Mouse (Mus musculus) midbrain, embryonic 11.5 days (tissue): ENCODE measurements around the gene Nfkb1. TPM values are rescaled to one million over a fixed set of nuclear protein-coding genes. Genes with fewer than 3 reads are reported as not detected.

ENCODE experiments used
- ATAC-seq: fragments of 200-750 bp; cut with Nextera tagmentation; 2 replicates; pipeline ENCODE4 v1.8.0; 2017; ENCODE audit warnings: moderate TSS enrichment, moderate library complexity; ENCODE audit not compliant: low FRiP score
- DNase-seq: peaks from one replicate; pipeline ENCODE4 v3.0.0; 2015; ENCODE audit warnings: low spot score; ENCODE audit errors: missing footprints
- H3K27ac ChIP-seq: fragments of 300-500 bp; sonication (generic); 2 replicates; pipeline ENCODE4 v1.5.1; 2014; ENCODE audit warnings: low read depth, low read length
- H3K27me3 ChIP-seq: fragments of 300-500 bp; sonication (generic); 2 replicates; pipeline ENCODE4 v1.6.1; 2014; ENCODE audit warnings: mild to moderate bottlenecking, low read length, moderate library complexity, mixed read lengths; ENCODE audit not compliant: control insufficient read depth, insufficient read depth
- H3K36me3 ChIP-seq: fragments of 300-500 bp; sonication (generic); 2 replicates; pipeline ENCODE4 v1.6.1; 2014; ENCODE audit warnings: mild to moderate bottlenecking, low read length, moderate library complexity, mixed read lengths; ENCODE audit not compliant: control insufficient read depth, insufficient read depth
- H3K4me1 ChIP-seq: fragments of 300-500 bp; sonication (generic); 2 replicates; pipeline ENCODE4 v1.6.1; 2014; ENCODE audit warnings: low read length; ENCODE audit not compliant: control insufficient read depth, insufficient read depth
- H3K4me2 ChIP-seq: fragments of 300-500 bp; sonication (generic); 2 replicates; pipeline ENCODE4 v1.6.1; 2014; ENCODE audit warnings: mild to moderate bottlenecking, moderate library complexity
- H3K4me3 ChIP-seq: fragments of 300-500 bp; sonication (generic); 2 replicates; pipeline ENCODE4 v1.5.1; 2014; ENCODE audit warnings: low read depth, low read length
- H3K9ac ChIP-seq: fragments of 300-500 bp; sonication (generic); 2 replicates; pipeline ENCODE4 v1.6.1; 2014; ENCODE audit warnings: low read length
- H3K9me3 ChIP-seq: fragments of 300-500 bp; sonication (generic); 2 replicates; pipeline ENCODE4 v1.6.1; 2016; ENCODE audit warnings: low read length; ENCODE audit not compliant: control insufficient read depth
- WGBS: fragments of 180-500 bp; shearing (Covaris S2); extraction: QIAGEN DNeasy Blood & Tissue Kit; methylation state at CpG from one replicate; pipeline ENCODE4 v1.1.7; 2014; 5-methylcytosine and 5-hydroxymethylcytosine counted together
- polyA plus RNA-seq: library from polyadenylated mRNA; unstranded; fragments of >200 nt; fragmentation: Nextera tagmentation; extraction: Ambion mirVana; gene quantifications from 2 replicates; pipeline ENCODE4 v1.2.1, GENCODE M21; 2014

The Nfkb1 gene
- polyA plus RNA-seq, 1 experiment from 2014 or later = 10.8 TPM

DNA sequence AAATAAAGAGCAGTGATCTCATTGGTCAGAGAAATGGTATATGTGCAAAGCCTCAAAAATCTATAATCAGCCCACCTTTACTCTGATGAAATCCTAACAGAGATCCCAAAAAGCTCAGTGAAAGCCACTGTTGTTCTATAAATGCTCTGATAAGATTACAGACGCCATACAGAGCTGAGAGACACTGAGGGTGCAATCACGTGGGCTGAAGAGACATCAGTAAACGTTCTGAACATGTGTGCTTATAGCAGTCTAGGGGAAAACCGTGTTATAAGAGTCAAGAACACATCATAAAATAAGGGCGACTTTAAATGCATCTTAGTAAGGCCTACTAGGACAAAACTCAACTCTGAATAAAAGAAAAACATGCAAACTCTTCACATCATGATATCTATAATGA lies 14.3 kb downstream of the Nfkb1 start:
- no peak for ATAC-seq
- Histone ChIP-seq H3K4me3 (no peak overlapping the region), H3K9me3 (no peaks in the 10 kb centered on the region), H3K27ac (no peak overlapping the region), H3K27me3 (no peaks in the 10 kb centered on the region), H3K9ac (no peak overlapping the region), H3K4me1 (peaks cover 3% of the 10 kb centered on the region), H3K4me2 (no peak overlapping the region), H3K36me3 (no peaks in the 10 kb centered on the region)
- 81% methylated on average over 5 of the region's 5 CpGs for WGBS
- DNase-seq = no peak

- no peak for ATAC-seq
- Histone ChIP-seq H3K4me1 (peaks cover 3% of the 10 kb centered on the region; the same call in 1 of the 2 replicates), H3K27ac (no peak overlapping the region), H3K4me2 (no peak overlapping the region), H3K9ac (no peak overlapping the region), H3K9me3 (no peaks in the 10 kb centered on the region), H3K36me3 (no peaks in the 10 kb centered on the region), H3K4me3 (no peak overlapping the region), H3K27me3 (no peaks in the 10 kb centered on the region)
- DNase-seq = no peak
- WGBS = 88% methylated on average over 2 of the region's 2 CpGs
These were observed 15.0 kb downstream of the Nfkb1 start for GRCm38 (mm10) chr3:135676364-135676763.

DNA sequence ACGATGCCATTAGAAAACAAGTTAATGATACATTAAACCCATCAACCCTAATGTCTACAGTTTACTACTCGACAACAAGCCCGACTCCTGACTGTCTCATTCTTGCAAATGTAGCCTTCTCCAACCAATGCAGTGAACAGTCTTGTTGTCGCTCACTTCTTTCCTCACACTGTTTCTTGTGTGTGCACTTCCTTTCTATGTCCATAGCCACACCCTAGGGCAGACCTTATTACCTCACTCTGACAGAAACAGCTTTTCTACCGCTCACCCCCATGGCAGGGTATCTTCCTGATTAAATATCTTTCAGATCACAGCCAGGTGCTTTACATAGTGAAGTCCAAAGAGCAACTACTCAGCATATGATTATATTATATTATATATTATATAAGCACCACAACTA lies 15.9 kb downstream of the Nfkb1 start:
- 93% methylated on average over 5 of the region's 5 CpGs for WGBS
- ATAC-seq (no peak), DNase-seq (no peak)
- no peak overlapping the region for H3K9ac ChIP-seq
- no peak overlapping the region for H3K27ac ChIP-seq
- no peaks in the 10 kb centered on the region for H3K27me3 ChIP-seq
- H3K4me2 ChIP-seq = no peak overlapping the region
- H3K9me3 ChIP-seq = no peaks in the 10 kb centered on the region
- H3K36me3 ChIP-seq = no peaks in the 10 kb centered on the region
- H3K4me3 ChIP-seq = no peak overlapping the region
- peaks cover 3% of the 10 kb centered on the region; the same call in 1 of the 2 replicates for H3K4me1 ChIP-seq

- no peak overlapping the region for H3K4me2 ChIP-seq
- DNase-seq (no peak), ATAC-seq (peak; percentile 49; the same call in 1 of the 2 replicates)
- no peaks in the 10 kb centered on the region for H3K27me3 ChIP-seq
- H3K9ac ChIP-seq = no peak overlapping the region
- H3K27ac ChIP-seq = no peak overlapping the region
- H3K4me3 ChIP-seq = no peak overlapping the region
- peaks cover 3% of the 10 kb centered on the region; the same call in 1 of the 2 replicates for H3K4me1 ChIP-seq
- no peaks in the 10 kb centered on the region for H3K9me3 ChIP-seq
- H3K36me3 ChIP-seq = no peaks in the 10 kb centered on the region
- 73% methylated on average over 13 of the region's 13 CpGs for WGBS
These were observed 16.5 kb downstream of the Nfkb1 start for GRCm38 (mm10) chr3:135674716-135675392.

GRCm38 (mm10) chr3:135673695-135674094 lies 17.7 kb downstream of the Nfkb1 start:
- 63% methylated on average over 7 of the region's 7 CpGs for WGBS
- ATAC-seq (no peak), DNase-seq (no peak)
- Histone ChIP-seq H3K36me3 (no peaks in the 10 kb centered on the region), H3K9ac (no peak overlapping the region), H3K9me3 (no peaks in the 10 kb centered on the region), H3K27me3 (no peaks in the 10 kb centered on the region), H3K4me3 (no peak overlapping the region), H3K4me1 (peaks cover 3% of the 10 kb centered on the region; the same call in 1 of the 2 replicates), H3K4me2 (no peak overlapping the region), H3K27ac (no peak overlapping the region)

DNA sequence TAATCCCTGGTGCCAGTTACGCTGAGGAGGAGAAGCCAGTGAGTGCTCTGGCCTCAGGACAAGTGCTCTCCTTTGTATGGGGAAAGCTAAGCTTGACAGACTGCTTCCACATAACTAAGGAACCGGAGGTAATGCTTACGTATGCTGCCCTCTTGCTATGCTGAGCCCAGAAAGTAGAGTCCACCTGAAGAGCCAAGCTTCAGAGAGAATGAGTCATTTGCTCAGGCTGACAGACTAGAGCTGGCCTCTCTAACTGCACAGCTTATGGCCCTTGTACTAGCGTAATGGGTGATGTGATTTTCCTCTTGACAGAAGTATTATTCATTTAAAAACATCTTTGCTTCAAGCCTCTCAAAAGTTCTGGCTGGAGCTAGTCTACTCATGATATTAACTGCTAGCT lies 18.3 kb downstream of the Nfkb1 start:
- no peak overlapping the region for H3K27ac ChIP-seq
- 81% methylated on average over 4 of the region's 4 CpGs for WGBS

GRCm38 (mm10) chr3:135672135-135672534 lies 19.2 kb downstream of the Nfkb1 start:
- Histone ChIP-seq H3K4me2 (no peak overlapping the region), H3K27ac (no peak overlapping the region), H3K9me3 (no peaks in the 10 kb centered on the region), H3K36me3 (no peaks in the 10 kb centered on the region), H3K4me3 (no peak overlapping the region), H3K27me3 (no peaks in the 10 kb centered on the region), H3K4me1 (peaks cover 3% of the 10 kb centered on the region; the same call in 1 of the 2 replicates), H3K9ac (no peak overlapping the region)
- WGBS = 82% methylated on average over 5 of the region's 5 CpGs
- ATAC-seq (no peak; the same call in 1 of the 2 replicates), DNase-seq (no peak)

More for the DNA sequence above, 18.3 kb downstream of the Nfkb1 start:
- no peak overlapping the region for H3K4me3 ChIP-seq
- ATAC-seq = no peak
- no peaks in the 10 kb centered on the region for H3K36me3 ChIP-seq
- H3K27me3 ChIP-seq = no peaks in the 10 kb centered on the region
- no peaks in the 10 kb centered on the region for H3K9me3 ChIP-seq
- H3K4me2 ChIP-seq = no peak overlapping the region
- DNase-seq = no peak
- H3K4me1 ChIP-seq = peaks cover 3% of the 10 kb centered on the region; the same call in 1 of the 2 replicates
- no peak overlapping the region for H3K9ac ChIP-seq

DNA sequence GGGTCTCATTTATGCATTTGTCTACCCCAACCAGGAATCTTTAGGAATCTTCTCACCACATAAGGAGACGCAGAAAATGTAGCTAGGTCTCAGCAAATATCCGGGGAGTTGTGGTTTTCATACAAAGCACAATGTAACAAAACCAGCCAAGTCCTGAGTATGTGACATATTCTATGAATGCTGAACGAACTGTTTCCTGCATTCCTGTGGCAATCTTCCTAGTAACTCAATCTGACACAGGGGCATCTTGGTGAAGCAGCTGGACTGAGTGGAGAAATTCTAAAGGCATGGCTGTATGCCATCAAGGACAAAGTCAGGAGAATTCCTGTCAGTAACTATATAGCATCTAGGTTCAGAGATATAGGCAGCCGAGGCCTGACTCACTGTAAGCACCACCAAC lies 20.5 kb downstream of the Nfkb1 start:
- Histone ChIP-seq H3K9ac (no peak overlapping the region), H3K36me3 (no peaks in the 10 kb centered on the region), H3K27ac (no peak overlapping the region), H3K4me3 (no peak overlapping the region), H3K27me3 (no peaks in the 10 kb centered on the region), H3K4me1 (peaks cover 3% of the 10 kb centered on the region; the same call in 1 of the 2 replicates), H3K9me3 (no peaks in the 10 kb centered on the region), H3K4me2 (no peak overlapping the region)
- 91% methylated on average over 4 of the region's 4 CpGs for WGBS
- peak; percentile 31 for DNase-seq
- no peak for ATAC-seq

GRCm38 (mm10) chr3:135667084-135667483 lies 24.3 kb downstream of the Nfkb1 start:
- ATAC-seq (no peak), DNase-seq (no peak)
- Histone ChIP-seq H3K4me3 (no peak overlapping the region), H3K27ac (no peak overlapping the region), H3K4me2 (no peak overlapping the region), H3K27me3 (no peaks in the 10 kb centered on the region), H3K9ac (no peak overlapping the region), H3K4me1 (no peaks in the 10 kb centered on the region), H3K36me3 (0 out of 2 replicates have a peak, but pooled peaks cover 2% of the 10 kb centered on the region), H3K9me3 (no peaks in the 10 kb centered on the region)
- 91% methylated on average over 3 of the region's 3 CpGs for WGBS
